Mouse (Mus musculus) stomach, postnatal 0 days (tissue): ENCODE measurements around the gene Gnl3.

Source experiments
- CTCF ChIP-seq: IDR thresholded peaks from 2 replicates; pipeline ENCODE4 v1.5.1; 2016; ENCODE audit warnings: antibody characterized with exemption, low read depth, mild to moderate bottlenecking, moderate library complexity
- EP300 ChIP-seq: optimal IDR thresholded peaks from 2 replicates; pipeline ENCODE3; 2016; ENCODE audit warnings: antibody characterized with exemption

GRCm38 (mm10) chr14:31006779-31007178, 12.2 kb downstream of the Gnl3 start:
- TF ChIP-seq CTCF (no peak), EP300 (no peak)
